Mouse (Mus musculus): ENCODE results near the gene Gtpbp3. TPM values are rescaled to one million over a fixed set of nuclear protein-coding genes. Genes with fewer than 3 reads are reported as not detected.

Gtpbp3 gene
- total RNA-seq, 2 experiments from 2014 or later = 9.6 to 11.5 TPM

DNA sequence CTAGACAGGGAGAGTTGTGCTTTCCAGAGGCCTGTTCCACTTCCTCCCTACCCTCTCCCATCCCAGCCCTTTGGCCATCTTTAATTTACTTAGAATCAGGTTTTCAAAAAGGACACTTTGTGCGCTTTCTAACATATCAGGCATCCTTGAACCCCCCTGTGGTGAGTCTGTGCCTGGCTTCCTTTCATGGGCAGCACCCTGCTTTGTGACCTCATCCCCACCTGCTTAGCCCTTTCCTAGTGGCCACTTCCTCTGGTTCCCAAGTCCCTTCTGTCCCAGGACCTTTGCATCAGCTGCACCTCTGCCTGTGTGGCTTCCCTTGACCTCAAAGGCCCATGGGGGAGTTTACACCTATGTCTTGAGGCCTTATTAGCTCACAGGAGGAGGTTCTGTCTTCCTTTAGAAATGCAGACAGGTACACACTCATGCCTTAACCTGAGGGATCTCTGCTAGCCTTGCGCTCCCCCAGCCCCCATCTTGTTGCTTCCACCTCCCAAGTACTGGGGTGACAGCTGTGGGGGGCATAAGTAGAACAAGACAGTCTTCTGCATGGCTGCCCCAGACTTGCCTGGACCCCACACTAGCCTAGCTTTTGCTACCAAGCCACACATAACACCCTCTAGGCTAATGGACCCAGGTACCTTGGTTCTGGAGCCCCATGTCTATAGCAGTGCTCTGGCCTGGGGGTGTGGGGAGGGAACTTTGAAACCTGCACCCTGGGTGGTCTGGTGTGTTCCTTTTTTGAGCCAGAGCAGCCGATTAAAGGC, 17.6 kb upstream of the Gtpbp3 start:
- DNase-seq = no peak

DNA sequence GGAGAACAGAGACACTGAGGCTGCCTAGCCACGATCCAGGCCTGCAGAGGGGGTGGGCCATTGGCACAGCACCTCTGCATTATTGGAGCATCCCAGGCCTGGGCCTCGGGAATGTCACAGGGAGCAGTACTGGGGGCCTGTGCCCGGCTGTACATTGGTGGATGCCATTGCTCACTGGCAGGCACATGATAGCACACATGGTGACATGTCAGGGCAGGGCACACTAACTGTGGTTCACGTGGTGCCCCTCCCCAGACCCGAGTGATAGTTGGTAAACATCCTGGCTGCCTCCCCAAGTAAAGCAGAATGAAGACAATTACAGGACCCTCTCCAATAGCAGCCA, 17.0 kb upstream of the Gtpbp3 start:
- DNase-seq = no peak

DNA sequence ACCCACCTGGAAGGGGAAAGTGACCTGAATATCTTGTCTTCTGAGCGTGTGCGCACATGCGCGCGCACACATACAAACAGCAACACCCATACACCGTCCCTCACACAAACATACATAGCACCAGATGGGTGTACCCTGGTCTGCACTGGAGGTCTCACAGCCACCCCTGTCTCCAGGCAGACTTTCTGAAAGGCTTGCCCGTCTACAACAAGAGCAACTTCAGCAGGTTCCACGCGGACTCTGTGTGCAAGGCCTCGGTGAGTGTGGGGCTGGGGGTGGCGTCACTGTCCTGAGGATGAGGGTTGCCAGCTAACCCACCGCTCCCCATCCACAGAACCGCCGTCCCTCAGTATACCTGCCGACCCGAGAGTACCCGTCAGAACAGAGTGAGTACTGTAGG, 16.0 kb upstream of the Gtpbp3 start:
- no peak for DNase-seq

DNA sequence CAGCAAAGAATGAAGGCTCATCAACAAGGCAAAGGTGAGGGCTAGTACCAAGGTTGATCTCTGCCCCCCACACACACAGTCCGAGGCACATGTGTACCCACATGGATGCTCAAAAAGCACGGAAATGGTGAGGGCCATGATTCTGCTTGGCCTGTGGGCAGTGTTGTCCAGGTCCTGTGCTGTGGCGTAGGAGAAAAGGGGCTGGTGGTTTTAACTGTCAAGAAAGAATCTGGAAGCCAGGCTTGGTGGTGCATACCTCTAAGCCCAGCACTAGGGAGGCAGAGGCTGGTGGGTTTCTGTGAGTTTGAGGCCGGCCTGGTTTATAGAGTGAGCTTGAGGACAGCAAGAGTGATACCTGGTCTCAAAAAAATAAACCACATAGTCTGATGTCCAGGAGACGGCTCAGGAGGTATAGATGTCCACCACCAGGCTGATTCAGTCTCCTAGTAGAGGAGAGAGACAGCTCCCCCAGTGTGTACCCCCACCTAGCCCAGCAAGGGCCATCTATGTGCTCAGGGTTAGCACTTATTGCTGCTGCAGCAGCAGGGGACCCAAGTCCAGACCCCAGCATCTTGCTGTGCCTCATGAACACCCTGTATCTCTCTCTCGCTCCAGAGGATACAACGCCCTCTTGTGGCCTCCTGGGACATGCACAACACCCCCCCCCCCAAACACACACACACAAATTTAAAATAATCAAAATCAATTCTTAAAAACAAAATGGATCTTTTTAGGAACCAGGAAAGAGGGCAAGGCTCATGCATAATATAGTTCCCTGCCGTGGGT, 15.1 kb upstream of the Gtpbp3 start:
- DNase-seq = no peak

- DNase-seq = no peak
Measured at GRCm38 (mm10) chr8:71474344-71474743, 13.6 kb upstream of the Gtpbp3 start.

GRCm38 (mm10) chr8:71474785-71475701, 12.9 kb upstream of the Gtpbp3 start:
- DNase-seq = no peak

GRCm38 (mm10) chr8:71475702-71476075, 12.2 kb upstream of the Gtpbp3 start:
- DNase-seq = no peak

DNA sequence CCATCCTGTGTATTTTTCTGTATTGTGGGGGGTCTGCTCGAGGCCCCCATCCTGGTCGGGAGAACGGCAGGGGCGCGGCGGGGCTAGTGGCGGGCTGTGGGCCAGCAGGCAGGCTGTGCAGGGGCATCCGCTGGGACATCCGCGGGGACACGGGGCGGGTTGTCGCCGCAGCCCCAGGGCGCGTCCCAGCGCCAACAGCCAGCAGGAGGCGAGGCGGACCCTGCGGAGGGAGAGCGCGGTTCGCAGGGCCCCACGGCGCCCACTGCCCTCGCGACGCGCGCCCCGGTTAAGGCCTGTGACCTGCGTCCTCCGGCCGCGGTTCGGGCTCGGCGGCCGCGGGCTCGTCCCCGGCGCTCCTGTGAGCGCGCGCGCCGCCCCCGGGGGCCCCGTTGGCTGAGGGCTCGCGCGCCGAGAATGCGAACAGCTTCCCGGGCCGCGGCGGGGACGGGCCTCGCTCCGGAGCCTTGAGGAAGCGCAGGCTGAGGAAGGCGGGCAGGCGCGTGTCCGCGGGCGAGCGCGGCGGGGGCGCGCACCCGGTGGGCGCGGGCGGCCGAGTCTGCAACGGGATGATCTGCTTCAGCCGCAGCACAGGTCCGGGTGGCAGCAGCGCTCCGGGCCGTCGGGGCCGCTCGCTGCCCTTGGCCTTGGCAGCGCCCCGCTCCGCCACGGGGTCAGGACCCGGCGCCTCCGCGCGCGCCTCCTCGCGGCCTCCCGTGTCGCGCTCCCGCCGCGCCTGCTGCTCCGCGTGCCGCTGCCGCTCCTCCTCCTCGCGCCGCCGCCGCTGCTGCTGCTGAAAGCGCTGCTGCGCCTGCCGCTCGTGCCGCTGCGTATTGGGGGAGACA, 11.6 kb upstream of the Gtpbp3 start:
- peak; percentile 82 for DNase-seq

DNA sequence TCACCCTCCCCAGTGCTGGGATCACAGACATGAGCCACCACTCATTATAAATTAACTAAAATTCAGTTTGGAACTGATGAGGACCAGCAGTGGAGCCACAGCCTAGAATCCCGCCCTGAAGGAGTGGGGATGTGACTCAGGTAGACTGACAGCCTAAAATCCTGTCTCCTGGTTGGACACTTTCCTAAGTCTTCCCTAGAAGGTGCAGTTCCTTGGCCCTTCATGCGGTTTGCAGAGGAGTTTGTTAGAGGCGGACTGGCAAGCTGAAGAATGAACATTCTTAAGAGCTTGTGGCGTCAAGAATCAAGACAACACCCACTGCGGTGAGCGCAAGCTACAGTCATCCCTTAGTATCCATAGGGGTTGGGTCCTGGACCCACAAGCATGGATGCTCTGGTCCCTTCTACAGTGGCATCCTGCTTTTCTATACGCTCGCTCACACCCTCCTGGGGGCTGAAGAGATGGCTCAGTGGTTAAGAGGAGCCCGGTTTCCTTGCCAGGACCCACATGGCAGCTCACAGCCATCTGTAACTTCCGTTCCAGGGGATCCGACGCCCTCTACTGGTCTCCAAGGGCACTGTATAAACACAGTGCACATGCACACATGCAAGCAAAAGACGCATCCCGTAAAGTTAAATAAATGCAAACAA, 10.6 kb upstream of the Gtpbp3 start:
- DNase-seq = no peak

GRCm38 (mm10) chr8:71478943-71479342, 9.0 kb upstream of the Gtpbp3 start:
- DNase-seq = no peak

DNA sequence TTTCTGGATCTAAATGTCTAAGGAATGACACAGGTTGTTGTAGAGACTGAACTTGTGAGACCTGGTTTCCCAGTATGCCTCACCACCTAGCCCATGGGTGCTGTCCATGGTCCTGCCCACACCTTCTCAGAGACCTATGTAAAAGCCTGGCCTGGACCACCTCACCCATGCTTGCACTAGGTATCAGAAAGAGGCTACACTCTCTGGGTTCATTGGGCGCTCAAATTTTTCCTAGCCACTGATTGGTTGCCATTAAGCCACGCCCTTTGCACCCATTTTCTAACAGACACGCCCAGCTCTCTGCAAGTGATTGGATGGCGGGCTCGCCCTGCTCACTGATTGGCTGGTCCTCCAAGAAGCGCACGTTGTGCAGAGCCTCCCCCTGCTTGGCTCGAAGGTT, 4.0 kb upstream of the Gtpbp3 start:
- DNase-seq = no peak

DNA sequence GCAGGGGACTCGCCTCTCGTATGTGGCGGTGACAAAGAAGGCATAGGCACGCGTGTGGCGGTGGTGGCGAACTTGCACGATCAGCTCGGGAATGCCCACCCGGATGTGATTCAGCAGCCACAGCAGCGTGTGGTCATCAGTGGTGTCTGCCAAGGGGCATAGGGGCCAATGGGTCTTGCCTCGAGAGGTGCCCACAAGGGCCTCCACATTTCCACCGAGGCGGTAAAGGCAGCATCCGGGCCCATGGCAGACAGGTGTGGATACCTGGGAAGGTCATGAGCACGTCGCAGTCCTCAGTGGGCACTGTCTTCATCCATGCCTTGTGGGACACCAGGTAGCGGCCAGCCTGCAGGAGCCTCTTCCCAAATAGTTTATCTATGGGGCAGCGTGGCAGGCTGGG, 3.2 kb upstream of the Gtpbp3 start:
- DNase-seq = no peak

DNA sequence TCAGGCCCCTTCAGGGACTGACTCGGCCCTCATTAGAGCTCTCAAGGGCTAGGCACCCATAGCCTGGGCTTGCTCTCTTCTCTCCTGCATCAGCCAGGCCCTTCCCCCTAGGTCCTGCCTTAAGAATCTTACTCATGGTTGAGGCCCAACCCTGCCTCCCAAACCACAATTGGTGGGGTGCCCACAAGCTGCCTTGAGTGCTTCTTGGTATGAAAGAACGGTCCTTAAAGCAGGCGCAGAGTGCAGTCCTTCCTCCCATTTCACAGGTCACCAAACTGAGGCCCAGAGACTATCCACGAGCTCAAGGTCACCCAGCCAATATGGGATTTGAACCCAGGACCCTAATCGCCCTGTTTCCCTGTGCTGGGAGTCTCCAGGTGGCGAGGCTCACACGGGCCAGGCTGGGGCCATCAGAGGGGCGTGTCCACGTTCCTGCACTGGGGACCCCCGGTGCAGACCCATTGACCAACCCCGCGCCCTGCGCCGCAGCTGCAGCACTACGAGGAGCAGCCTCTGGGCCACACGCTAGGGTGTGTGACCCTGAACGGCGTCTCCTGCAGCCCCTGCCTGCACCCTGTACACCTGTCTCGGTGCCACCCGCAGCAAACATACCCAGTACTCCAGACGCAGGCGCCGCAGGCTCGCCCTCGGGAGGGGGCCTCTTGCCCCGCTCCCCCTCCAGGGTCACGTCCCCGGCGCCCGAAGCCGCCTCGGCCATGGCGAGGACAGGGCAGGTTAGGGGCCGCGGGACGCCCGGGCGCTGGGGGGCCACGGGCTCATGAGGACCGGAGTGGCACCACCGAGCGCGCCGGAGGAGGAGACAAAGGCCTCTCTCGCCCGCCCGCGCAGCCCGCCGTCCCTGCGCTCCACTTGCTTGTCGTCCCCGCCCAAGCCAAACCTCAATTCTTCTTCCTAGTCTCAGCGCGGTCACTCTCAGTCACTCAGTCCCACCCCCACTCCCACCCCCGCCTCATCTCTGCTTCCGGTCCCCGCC, 2.5 kb upstream of the Gtpbp3 start, which contains the start of gene Ano8:
TSS of gene Ano8 (minus strand) at position 822 of the 994 bp plus-strand sequence.
- DNase-seq = peak; percentile 86

- DNase-seq = no peak
Measured at GRCm38 (mm10) chr8:71486136-71486529, 1.8 kb upstream of the Gtpbp3 start.

DNA sequence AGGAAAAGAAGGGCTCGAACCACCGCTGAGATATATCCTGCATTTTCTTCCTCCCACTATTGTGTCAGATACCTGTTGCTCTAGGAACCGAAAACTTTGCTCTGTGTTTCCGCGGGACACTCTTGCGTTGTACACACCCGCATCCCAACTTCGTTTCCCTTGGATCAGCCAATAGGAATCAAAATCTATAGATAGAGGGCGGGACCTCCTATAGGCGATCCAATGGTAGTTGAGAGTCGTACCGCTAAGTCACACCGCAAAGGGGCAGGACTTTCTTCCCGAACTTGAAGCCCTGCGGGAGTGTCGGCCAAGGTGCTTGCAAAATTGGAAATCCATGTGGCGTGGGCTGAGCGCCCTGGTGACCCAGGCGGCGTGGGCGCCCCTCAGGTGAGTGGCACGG, 551 bp downstream of the Gtpbp3 start:
- DNase-seq = peak; percentile 86

DNA sequence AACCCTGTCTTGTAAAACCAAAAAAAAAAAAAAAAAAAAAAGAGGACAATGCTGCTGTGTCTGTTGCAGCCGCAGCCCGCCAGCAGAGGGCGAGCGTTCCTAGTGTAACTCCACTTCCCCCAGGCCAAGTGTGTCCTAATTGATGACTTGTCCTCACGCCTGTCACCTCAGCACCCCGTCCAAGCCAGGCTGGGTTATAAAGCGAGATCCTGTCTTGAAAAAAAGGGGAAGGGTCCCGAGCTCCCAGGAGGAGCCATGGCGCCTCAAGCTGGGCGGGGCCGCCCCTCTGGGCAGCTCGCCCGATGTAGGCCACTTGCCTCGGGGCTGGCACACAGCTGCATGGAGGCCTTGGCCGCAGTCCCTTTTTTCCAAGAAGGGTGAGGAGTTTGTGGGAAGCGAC, 7.1 kb downstream of the Gtpbp3 start:
- peak; percentile 76 for DNase-seq

DNA sequence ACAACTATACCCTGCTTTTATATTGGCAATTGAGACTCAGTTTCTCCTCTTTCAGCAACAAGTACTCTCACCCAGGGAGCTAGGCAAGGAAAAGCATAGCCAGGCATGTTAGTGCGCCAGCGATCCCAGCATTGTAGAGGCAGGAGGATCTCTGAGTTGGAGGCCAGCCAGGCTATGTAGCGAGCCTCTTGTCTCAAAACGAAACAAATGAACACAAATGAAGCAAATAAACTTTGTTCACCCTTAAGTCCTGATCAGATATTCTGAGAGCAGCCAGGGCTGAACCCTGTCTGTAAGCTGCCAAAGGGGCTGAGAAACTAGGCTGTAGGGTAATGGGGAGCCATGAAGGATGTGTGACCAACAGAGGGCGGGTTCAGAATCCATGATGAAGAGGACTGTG, 7.9 kb downstream of the Gtpbp3 start:
- no peak for DNase-seq

GRCm38 (mm10) chr8:71496481-71496880, 8.6 kb downstream of the Gtpbp3 start:
- DNase-seq = peak; percentile 87

- DNase-seq = no peak
Measured at GRCm38 (mm10) chr8:71497077-71497645, 9.3 kb downstream of the Gtpbp3 start.

Measured in gastrocnemius, postnatal 25 days (tissue).